ENCODE assay signal across 19 mouse cellular contexts in the genomic region with DNA sequence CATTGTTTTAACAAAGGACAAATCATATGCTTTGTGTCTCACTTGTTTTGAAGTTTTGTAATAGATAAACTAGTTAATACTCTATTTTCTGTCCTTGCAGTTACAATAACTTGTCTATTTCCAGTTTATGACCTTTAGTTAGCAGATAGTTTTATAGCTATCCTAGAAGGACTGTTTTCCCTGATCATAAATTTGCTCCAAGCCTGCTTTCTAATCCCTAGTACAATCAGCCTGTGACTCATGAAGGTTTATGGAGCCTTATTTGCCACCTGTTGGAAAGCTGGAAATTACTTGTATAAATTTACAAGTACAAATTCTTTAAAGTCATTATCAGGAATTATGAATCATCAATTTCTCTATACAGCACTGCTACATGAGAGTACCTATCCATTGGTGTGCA.
"Had no signal": no experiment of that assay in that cellular context is flagged by ENCODE, and none has a peak within 500 bp of the region (broad histone marks: within the 10 kb centered on the region; RNA-seq: fewer than 3 reads in every experiment).

No protein-coding gene starts in this region.

- H3K4me3 ChIP-seq: lung, embryonic 15.5 days; megakaryocyte, embryonic 14.5 days; midbrain, embryonic 13.5 days; midbrain, embryonic 15.5 days; neural tube, embryonic 12.5 days; stomach, embryonic 15.5 days had no signal

- H3K9ac ChIP-seq: liver, postnatal 0 days; lung, embryonic 15.5 days; midbrain, embryonic 13.5 days; midbrain, embryonic 15.5 days; neural tube, embryonic 12.5 days; stomach, embryonic 15.5 days had no signal

- H3K36me3 ChIP-seq: lung, embryonic 15.5 days; midbrain, embryonic 13.5 days; midbrain, embryonic 15.5 days; neural tube, embryonic 12.5 days; stomach, embryonic 15.5 days had no signal

- H3K27me3 ChIP-seq: lung, embryonic 15.5 days; megakaryocyte, embryonic 14.5 days; midbrain, embryonic 13.5 days; midbrain, embryonic 15.5 days; neural tube, embryonic 12.5 days; stomach, embryonic 15.5 days had no signal

- ATAC-seq: liver, postnatal 0 days; lung, postnatal 0 days; midbrain, embryonic 13.5 days; midbrain, embryonic 15.5 days had no signal

- DNase-seq: liver, postnatal 0 days; lung, adult 2 months; lung, postnatal 14 days; lung, postnatal 36 days; right cerebral cortex, postnatal 25 days; right cerebral cortex, postnatal 4 days; thymus, adult 2 months; thymus, postnatal 25 days; thymus, postnatal 4 days had no signal

- H3K4me1 ChIP-seq: lung, embryonic 15.5 days; megakaryocyte, embryonic 14.5 days; midbrain, embryonic 13.5 days; midbrain, embryonic 15.5 days; neural tube, embryonic 12.5 days; stomach, embryonic 15.5 days had no signal

- H3K9me3 ChIP-seq: lung, embryonic 15.5 days; midbrain, embryonic 13.5 days; midbrain, embryonic 15.5 days; neural tube, embryonic 12.5 days; stomach, embryonic 15.5 days had no signal

- H3K4me2 ChIP-seq: lung, embryonic 15.5 days; midbrain, embryonic 11.5 days; midbrain, embryonic 13.5 days; midbrain, embryonic 15.5 days; neural tube, embryonic 12.5 days; stomach, embryonic 15.5 days had no signal

- H3K27ac ChIP-seq: lung, embryonic 15.5 days; macrophage; midbrain, embryonic 13.5 days; midbrain, embryonic 15.5 days; neural tube, embryonic 12.5 days; stomach, embryonic 15.5 days; stomach, postnatal 0 days had no signal
